Mouse (Mus musculus) small intestine, adult 2 months (tissue): Measurements from ENCODE around the gene Gm20865. TPM values are rescaled to one million over a fixed set of nuclear protein-coding genes. Genes with fewer than 3 reads are reported as not detected.
"Not testable (repeated sequence)": the region's sequence is repeated elsewhere in the genome, so short reads cannot be mapped to it uniquely, and the experiment has no call there.

Source experiments
- H3K27ac ChIP-seq: fragments of 200-500 bp; 2 replicates; pipeline ENCODE4 v1.5.1; 2012; ENCODE audit warnings: low read depth, low read length, control low read depth, inconsistent platforms; ENCODE audit not compliant: insufficient read depth
- H3K27me3 ChIP-seq: fragments of 200-500 bp; 2 replicates; pipeline ENCODE4 v1.6.1; 2012; ENCODE audit warnings: mild to moderate bottlenecking, moderate library complexity, low read length, inconsistent platforms; ENCODE audit not compliant: control insufficient read depth, insufficient read depth
- H3K36me3 ChIP-seq: fragments of 200-500 bp; 2 replicates; pipeline ENCODE4 v1.6.1; 2012; ENCODE audit warnings: mild to moderate bottlenecking, low read length, control low read depth, inconsistent platforms; ENCODE audit not compliant: control insufficient read depth, insufficient read depth
- H3K4me1 ChIP-seq: fragments of 200-500 bp; 2 replicates; pipeline ENCODE4 v1.6.1; 2012; ENCODE audit warnings: low read length, inconsistent platforms, mixed read lengths; ENCODE audit not compliant: control insufficient read depth, insufficient read depth, insufficient read length
- H3K4me3 ChIP-seq: fragments of 200-500 bp; 2 replicates; pipeline ENCODE4 v1.5.1; 2012; ENCODE audit warnings: low read depth, mild to moderate bottlenecking, control low read depth, inconsistent platforms, low read length, moderate library complexity
- WGBS: fragments of 180-500 bp; shearing (Covaris S2); methylation state at CpG from one replicate; pipeline ENCODE4 v1.1.7; 2018; 5-methylcytosine and 5-hydroxymethylcytosine counted together
- polyA plus RNA-seq: library from polyadenylated mRNA; depleted of rRNA; stranded (reverse); fragments of >200 nt; gene quantifications from 2 replicates; pipeline ENCODE4 v1.2.3, GENCODE M21; 2012; rRNA removed

Gm20865 gene
- polyA plus RNA-seq: not detected in 2 replicates

DNA sequence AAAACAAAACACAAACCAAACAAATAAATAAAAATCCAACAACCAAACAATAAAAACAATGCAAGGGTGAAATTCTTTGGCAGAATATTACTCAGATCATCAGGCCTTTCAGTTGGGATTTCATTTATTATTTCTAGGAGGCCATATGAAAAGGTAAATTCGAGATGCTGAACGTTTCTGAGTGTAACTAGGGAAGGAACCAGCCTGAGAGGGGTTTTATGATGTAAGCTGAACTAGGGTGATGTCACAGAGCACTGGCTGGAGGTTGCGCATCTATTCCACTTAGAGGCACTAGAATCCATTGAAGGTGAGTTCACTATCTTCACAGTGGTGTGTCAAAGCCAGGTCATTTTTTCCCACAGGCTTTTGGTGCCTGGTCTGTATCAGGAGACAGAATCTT, at the start of gene Gm20865:
Gm20865 (plus strand) TSS at position 301 of the 400 bp plus-strand sequence.
- H3K27me3 ChIP-seq, H3K36me3 ChIP-seq, H3K27ac ChIP-seq, H3K4me3 ChIP-seq, H3K4me1 ChIP-seq: not testable (repeated sequence)
- no CpG with 5 or more reads among the region's 3 CpGs for WGBS

Other genes with a start within 250 kb of the Gm20865 start
- not detected in 2 replicates for gene Gm29866, start 247.9 kb upstream of the Gm20865 start, polyA plus RNA-seq
- gene Gm20909, start 77.0 kb upstream of the Gm20865 start, polyA plus RNA-seq: not detected in 2 replicates